ENCODE assay signal across 20 mouse cellular contexts in genomic region chrX:93429738-93430260, GRCm38 (mm10).
DNase-seq lines count a peak whose midpoint lies in the region; ATAC-seq and TF ChIP-seq lines count a peak whose summit lies in the region.
"Had no signal": no experiment of that assay in that cellular context is flagged by ENCODE, and none has a peak within 500 bp of the region (broad histone marks: within the 10 kb centered on the region; RNA-seq: fewer than 3 reads in every experiment).

No protein-coding gene starts in this region.

- DNase-seq in hindbrain, postnatal 0 days (ENCODE audit: low spot score): peak; percentile 1
- no peak for DNase-seq in hindbrain, embryonic 14.5 days (ENCODE audit: low spot score)
- no peak for DNase-seq in lung, postnatal 4 days
- DNase-seq: adrenal gland, adult 8-10 months; cerebellum, adult 18-20 months; cerebellum, adult 9-11 months; cerebellum, postnatal 36 days; gastrocnemius, postnatal 10 days; heart, adult 18-20 months; heart, postnatal 10 days; heart, postnatal 4 days; kidney, adult 18-20 months had no signal

- no peaks in the 10 kb centered on the region for H3K27me3 ChIP-seq in hindbrain, postnatal 0 days (ENCODE audit: insufficient read depth, low read length)
- no peaks in the 10 kb centered on the region for H3K27me3 ChIP-seq in hindbrain, embryonic 14.5 days (ENCODE audit: control insufficient read depth, insufficient read depth, low read length)
- no peaks in the 10 kb centered on the region for H3K27me3 ChIP-seq in forebrain, embryonic 12.5 days
- no peaks in the 10 kb centered on the region for H3K27me3 ChIP-seq in forebrain, embryonic 16.5 days (replicated peaks; ENCODE audit: control insufficient read depth, insufficient read depth, low read length)
- H3K27me3 ChIP-seq: embryonic facial prominence, embryonic 15.5 days; hindbrain, embryonic 12.5 days; intestine, embryonic 15.5 days had no signal

- ATAC-seq in hindbrain, postnatal 0 days: no peak
- no peak for ATAC-seq in hindbrain, embryonic 14.5 days (ENCODE audit: low FRiP score)
- ATAC-seq in forebrain, embryonic 12.5 days (ENCODE audit: low FRiP score): peak; percentile 77
- peak; percentile 84 for ATAC-seq in forebrain, embryonic 16.5 days
- ATAC-seq in megakaryocyte progenitor cell, adult 5-6 weeks (replicated peaks; ENCODE audit: poor library complexity): no peak
- ATAC-seq: intestine, embryonic 15.5 days had no signal

- H3K27ac ChIP-seq in hindbrain, postnatal 0 days: no peak overlapping the region
- H3K27ac ChIP-seq in hindbrain, embryonic 14.5 days: no peak overlapping the region
- H3K27ac ChIP-seq in forebrain, embryonic 12.5 days: peak overlapping the region; percentile 46; the same call in 1 of the 2 replicates
- H3K27ac ChIP-seq in forebrain, embryonic 16.5 days (ENCODE audit: low read length): peak overlapping the region; percentile 33
- H3K27ac ChIP-seq: embryonic facial prominence, embryonic 15.5 days; heart, embryonic 10.5 days; hindbrain, embryonic 12.5 days; intestine, embryonic 15.5 days had no signal

- no peak overlapping the region for H3K4me3 ChIP-seq in hindbrain, postnatal 0 days (ENCODE audit: low read length)
- H3K4me3 ChIP-seq in hindbrain, embryonic 14.5 days (replicated peaks; ENCODE audit: low read length): no peak overlapping the region
- H3K4me3 ChIP-seq in forebrain, embryonic 12.5 days (replicated peaks): no peak overlapping the region
- no peak overlapping the region for H3K4me3 ChIP-seq in forebrain, embryonic 16.5 days (replicated peaks; ENCODE audit: low read length)
- H3K4me3 ChIP-seq: embryonic facial prominence, embryonic 15.5 days; erythroblast, embryonic 14.5 days; heart, embryonic 10.5 days; hindbrain, embryonic 12.5 days; intestine, embryonic 15.5 days had no signal

- no peak overlapping the region for H3K9ac ChIP-seq in hindbrain, postnatal 0 days (replicated peaks; ENCODE audit: low read length)
- no peak overlapping the region for H3K9ac ChIP-seq in hindbrain, embryonic 14.5 days
- no peak overlapping the region for H3K9ac ChIP-seq in forebrain, embryonic 12.5 days
- H3K9ac ChIP-seq in forebrain, embryonic 16.5 days (replicated peaks; ENCODE audit: low read depth, low read length): no peak overlapping the region
- H3K9ac ChIP-seq: embryonic facial prominence, embryonic 15.5 days; hindbrain, embryonic 12.5 days; intestine, embryonic 15.5 days had no signal

- TF ChIP-seq CTCF in hindbrain, postnatal 0 days (IDR thresholded peaks at IDR 0.05; ENCODE audit: low read depth): no peak

- H3K4me2 ChIP-seq in hindbrain, postnatal 0 days (ENCODE audit: low read depth, low read length): no peak overlapping the region
- H3K4me2 ChIP-seq in hindbrain, embryonic 14.5 days (replicated peaks): no peak overlapping the region
- no peak overlapping the region for H3K4me2 ChIP-seq in forebrain, embryonic 12.5 days
- no peak overlapping the region for H3K4me2 ChIP-seq in forebrain, embryonic 16.5 days (ENCODE audit: low read length)
- H3K4me2 ChIP-seq: embryonic facial prominence, embryonic 15.5 days; hindbrain, embryonic 12.5 days; intestine, embryonic 15.5 days had no signal

- no peaks in the 10 kb centered on the region for H3K4me1 ChIP-seq in hindbrain, postnatal 0 days (ENCODE audit: insufficient read depth, low read length)
- no peaks in the 10 kb centered on the region for H3K4me1 ChIP-seq in hindbrain, embryonic 14.5 days (replicated peaks; ENCODE audit: control insufficient read depth, insufficient read depth, low read length)
- H3K4me1 ChIP-seq in forebrain, embryonic 12.5 days: no peaks in the 10 kb centered on the region
- peaks cover 5% of the 10 kb centered on the region; the same call in 1 of the 2 replicates for H3K4me1 ChIP-seq in forebrain, embryonic 16.5 days (replicated peaks; ENCODE audit: control insufficient read depth, insufficient read depth, low read length)
- H3K4me1 ChIP-seq: embryonic facial prominence, embryonic 15.5 days; heart, embryonic 10.5 days; hindbrain, embryonic 12.5 days; intestine, embryonic 15.5 days had no signal

- H3K36me3 ChIP-seq in hindbrain, postnatal 0 days (ENCODE audit: insufficient read depth, low read length): no peaks in the 10 kb centered on the region
- no peaks in the 10 kb centered on the region for H3K36me3 ChIP-seq in hindbrain, embryonic 14.5 days (replicated peaks; ENCODE audit: control insufficient read depth, insufficient read depth)
- H3K36me3 ChIP-seq in forebrain, embryonic 12.5 days (replicated peaks): no peaks in the 10 kb centered on the region
- H3K36me3 ChIP-seq in forebrain, embryonic 16.5 days (ENCODE audit: control insufficient read depth, insufficient read depth): no peaks in the 10 kb centered on the region
- H3K36me3 ChIP-seq: embryonic facial prominence, embryonic 15.5 days; heart, embryonic 10.5 days; hindbrain, embryonic 12.5 days; intestine, embryonic 15.5 days had no signal

- WGBS in hindbrain, postnatal 0 days: 55% methylated on average over 6 of the region's 6 CpGs
- WGBS in hindbrain, embryonic 14.5 days: 42% methylated on average over 6 of the region's 6 CpGs
- 30% methylated on average over 6 of the region's 6 CpGs for WGBS in forebrain, embryonic 12.5 days
- 34% methylated on average over 6 of the region's 6 CpGs for WGBS in forebrain, embryonic 16.5 days

- H3K9me3 ChIP-seq in hindbrain, postnatal 0 days (ENCODE audit: low read length): no peaks in the 10 kb centered on the region
- H3K9me3 ChIP-seq in hindbrain, embryonic 14.5 days (ENCODE audit: control insufficient read depth, low read length): no peaks in the 10 kb centered on the region
- no peaks in the 10 kb centered on the region for H3K9me3 ChIP-seq in forebrain, embryonic 12.5 days
- H3K9me3 ChIP-seq in forebrain, embryonic 16.5 days (ENCODE audit: control insufficient read depth, low read length): no peaks in the 10 kb centered on the region
- H3K9me3 ChIP-seq: embryonic facial prominence, embryonic 15.5 days; heart, embryonic 10.5 days; hindbrain, embryonic 12.5 days; intestine, embryonic 15.5 days had no signal

Comparison
In these comparisons a context has a peak if more than half of its experiments do, and no peak if none do; other contexts are left out.
1. ATAC-seq: peak in forebrain, embryonic 12.5 days (single experiment) and forebrain, embryonic 16.5 days (single experiment); none in hindbrain, postnatal 0 days (single experiment), hindbrain, embryonic 14.5 days (single experiment) and megakaryocyte progenitor cell, adult 5-6 weeks (single experiment).
2. H3K27ac ChIP-seq: peak in forebrain, embryonic 12.5 days (single experiment) and forebrain, embryonic 16.5 days (single experiment); none in hindbrain, postnatal 0 days (single experiment) and hindbrain, embryonic 14.5 days (single experiment).